Mouse (Mus musculus) myocyte (in vitro differentiated cells): Measurements from ENCODE around the gene Klhl11.
A peak's percentile ranks its signal among the peaks of the same experiment; 100 is the strongest.

ENCODE experiments used
- MYOG ChIP-seq, 3 experiments: IDR thresholded peaks; one replicate each; pipeline ENCODE4 v1.6.1; 2011; ENCODE audit warnings: control low read depth in 2 of 3, low read depth in 2 of 3, mild to moderate bottlenecking in 2 of 3; ENCODE audit not compliant: insufficient read length in 2 of 3, control insufficient read depth in 1 of 3, insufficient read depth in 1 of 3
- POLR2A ChIP-seq: IDR thresholded peaks from one replicate; pipeline ENCODE4 v1.6.1; 2011; ENCODE audit warnings: low read depth, mild to moderate bottlenecking, control low read depth, moderate library complexity; ENCODE audit not compliant: insufficient read length
- POLR2AphosphoS2 ChIP-seq: IDR thresholded peaks from one replicate; pipeline ENCODE4 v1.6.1; 2011; ENCODE audit warnings: low read depth, control low read depth; ENCODE audit not compliant: insufficient read length

GRCm38 (mm10) chr11:100414914-100415822 is 57.4 kb downstream of the Klhl11 start, which contains the start of gene Fkbp10:
- TF ChIP-seq POLR2AphosphoS2, result peak; percentile 93
- TF ChIP-seq POLR2A, result peak; percentile 96
- TF ChIP-seq MYOG (IDR thresholded peaks at IDR 0.05; ENCODE audit: control insufficient read depth in 1 of 3, insufficient read depth in 1 of 3, insufficient read length in 2 of 3, low read depth in 2 of 3), result no peak
